28 mouse cellular contexts compared by ENCODE assay signal in genomic region chr14:57090001-57090400, GRCm38 (mm10). TPM values are rescaled to one million over a fixed set of nuclear protein-coding genes. Genes with fewer than 3 reads are reported as not detected.
DNase-seq lines count a peak whose midpoint lies in the region; ATAC-seq lines count a peak whose summit lies in the region.
"Had no signal": no experiment of that assay in that cellular context is flagged by ENCODE, and none has a peak within 500 bp of the region (broad histone marks: within the 10 kb centered on the region; RNA-seq: fewer than 3 reads in every experiment).

No protein-coding gene starts in this region.

- H3K27me3 ChIP-seq in kidney, embryonic 15.5 days, result no peaks in the 10 kb centered on the region
- no peaks in the 10 kb centered on the region for H3K27me3 ChIP-seq in intestine, embryonic 15.5 days (replicated peaks)
- 0 out of 2 replicates have a peak, but pooled peaks cover 3% of the 10 kb centered on the region for H3K27me3 ChIP-seq in liver, embryonic 12.5 days (replicated peaks)
- H3K27me3 ChIP-seq in liver, embryonic 16.5 days (ENCODE audit: control insufficient read depth, insufficient read depth, low read depth, low read length), result no peaks in the 10 kb centered on the region
- no peaks in the 10 kb centered on the region for H3K27me3 ChIP-seq in hindbrain, embryonic 10.5 days (ENCODE audit: insufficient read depth, poor library complexity, severe bottlenecking)
- H3K27me3 ChIP-seq: embryonic facial prominence, embryonic 12.5 days; forebrain, embryonic 15.5 days; heart, embryonic 12.5 days had no signal

- H3K9ac ChIP-seq in kidney, embryonic 15.5 days, result no peak overlapping the region
- H3K9ac ChIP-seq in intestine, embryonic 15.5 days, result no peak overlapping the region
- no peak overlapping the region for H3K9ac ChIP-seq in liver, embryonic 12.5 days
- no peak overlapping the region for H3K9ac ChIP-seq in liver, embryonic 16.5 days (ENCODE audit: low read depth, low read length)
- H3K9ac ChIP-seq: embryonic facial prominence, embryonic 12.5 days; forebrain, embryonic 15.5 days; heart, embryonic 12.5 days had no signal

- H3K36me3 ChIP-seq in kidney, embryonic 15.5 days, result no peaks in the 10 kb centered on the region
- H3K36me3 ChIP-seq in intestine, embryonic 15.5 days, result no peaks in the 10 kb centered on the region
- no peaks in the 10 kb centered on the region for H3K36me3 ChIP-seq in liver, embryonic 12.5 days
- no peaks in the 10 kb centered on the region for H3K36me3 ChIP-seq in liver, embryonic 16.5 days (ENCODE audit: control insufficient read depth, insufficient read depth)
- H3K36me3 ChIP-seq in hindbrain, embryonic 10.5 days, result no peaks in the 10 kb centered on the region
- H3K36me3 ChIP-seq: embryonic facial prominence, embryonic 12.5 days; forebrain, embryonic 15.5 days; heart, embryonic 12.5 days had no signal

- H3K4me3 ChIP-seq in kidney, embryonic 15.5 days (replicated peaks), result no peak overlapping the region
- H3K4me3 ChIP-seq in intestine, embryonic 15.5 days (replicated peaks), result no peak overlapping the region
- H3K4me3 ChIP-seq in liver, embryonic 12.5 days, result no peak overlapping the region
- H3K4me3 ChIP-seq in liver, embryonic 16.5 days (ENCODE audit: low read depth, low read length), result no peak overlapping the region
- H3K4me3 ChIP-seq in hindbrain, embryonic 10.5 days, result no peak overlapping the region
- H3K4me3 ChIP-seq: embryonic facial prominence, embryonic 12.5 days; forebrain, embryonic 15.5 days; heart, embryonic 12.5 days had no signal

- H3K4me1 ChIP-seq in kidney, embryonic 15.5 days, result peaks cover 6% of the 10 kb centered on the region
- H3K4me1 ChIP-seq in intestine, embryonic 15.5 days (replicated peaks), result no peaks in the 10 kb centered on the region
- H3K4me1 ChIP-seq in liver, embryonic 12.5 days, result no peaks in the 10 kb centered on the region
- no peaks in the 10 kb centered on the region; the same call in 1 of the 2 replicates for H3K4me1 ChIP-seq in liver, embryonic 16.5 days (ENCODE audit: control insufficient read depth, low read depth, low read length)
- no peaks in the 10 kb centered on the region for H3K4me1 ChIP-seq in hindbrain, embryonic 10.5 days (replicated peaks)
- H3K4me1 ChIP-seq: embryonic facial prominence, embryonic 12.5 days; forebrain, embryonic 15.5 days had no signal

- H3K9me3 ChIP-seq in kidney, embryonic 15.5 days (replicated peaks), result no peaks in the 10 kb centered on the region
- H3K9me3 ChIP-seq in intestine, embryonic 15.5 days, result no peaks in the 10 kb centered on the region
- H3K9me3 ChIP-seq in liver, embryonic 12.5 days (replicated peaks), result no peaks in the 10 kb centered on the region
- H3K9me3 ChIP-seq in liver, embryonic 16.5 days (replicated peaks; ENCODE audit: control insufficient read depth, low read length), result no peaks in the 10 kb centered on the region
- H3K9me3 ChIP-seq in hindbrain, embryonic 10.5 days, result no peaks in the 10 kb centered on the region
- H3K9me3 ChIP-seq: embryonic facial prominence, embryonic 12.5 days; forebrain, embryonic 15.5 days; heart, embryonic 12.5 days had no signal

- WGBS in kidney, embryonic 15.5 days, result 44% methylated on average over 2 of the region's 2 CpGs
- 44% methylated on average over 2 of the region's 2 CpGs for WGBS in intestine, embryonic 15.5 days
- 43% methylated on average over 2 of the region's 2 CpGs for WGBS in liver, embryonic 12.5 days (ENCODE audit: insufficient replicate concordance)
- 29% methylated on average over 2 of the region's 2 CpGs for WGBS in liver, embryonic 16.5 days (ENCODE audit: insufficient replicate concordance)
- 68% methylated on average over 2 of the region's 2 CpGs for WGBS in hindbrain, embryonic 10.5 days

- H3K4me2 ChIP-seq in kidney, embryonic 15.5 days, result no peak overlapping the region
- H3K4me2 ChIP-seq in intestine, embryonic 15.5 days (replicated peaks), result no peak overlapping the region
- no peak overlapping the region for H3K4me2 ChIP-seq in liver, embryonic 12.5 days
- H3K4me2 ChIP-seq in liver, embryonic 16.5 days (ENCODE audit: low read depth, low read length), result no peak overlapping the region; the same call in 1 of the 2 replicates
- H3K4me2 ChIP-seq: embryonic facial prominence, embryonic 12.5 days; forebrain, embryonic 15.5 days; heart, embryonic 12.5 days had no signal

- no peak overlapping the region for H3K27ac ChIP-seq in kidney, embryonic 15.5 days
- H3K27ac ChIP-seq in intestine, embryonic 15.5 days, result 0 out of 2 replicates have a peak overlapping the region, but pooled peaks have one; percentile 19
- H3K27ac ChIP-seq in liver, embryonic 12.5 days, result peak overlapping the region; percentile 72
- peak overlapping the region; percentile 88 for H3K27ac ChIP-seq in liver, embryonic 16.5 days (ENCODE audit: low read length)
- H3K27ac ChIP-seq in hindbrain, embryonic 10.5 days, result no peak overlapping the region
- H3K27ac ChIP-seq: embryonic facial prominence, embryonic 12.5 days; forebrain, embryonic 15.5 days had no signal

- no peak for ATAC-seq in kidney, embryonic 15.5 days (replicated peaks; ENCODE audit: low FRiP score)
- no peak for ATAC-seq in intestine, embryonic 15.5 days
- ATAC-seq in liver, embryonic 12.5 days, result peak; percentile 53
- peak; percentile 57 for ATAC-seq in liver, embryonic 16.5 days (ENCODE audit: low read depth)
- ATAC-seq in granulocyte monocyte progenitor cell, adult 5-6 weeks (replicated peaks; ENCODE audit: poor library complexity, severe bottlenecking), result no peak
- ATAC-seq: forebrain, embryonic 15.5 days had no signal

- DNase-seq in kidney, adult 18-20 months, result peak; percentile 20
- DNase-seq in neural tube, embryonic 10.5 days (ENCODE audit: extremely low spot score, low spot score), result no peak
- no peak for DNase-seq in hindbrain, embryonic 10.5 days (ENCODE audit: low spot score)
- DNase-seq: adrenal gland, postnatal 10 days; cerebellum, adult 11 months; cerebellum, adult 8-10 months; cerebellum, postnatal 14 days; embryo, embryonic 11 days; gastrocnemius, postnatal 10 days had no signal

RNA-seq across cellular contexts. Expression of gene Gjb2, which starts 14.5 kb away (rescaled TPM):
- polyA plus RNA-seq in kidney, embryonic 15.5 days (2015; fragmentation: Nextera tagmentation; extraction: Ambion mirVana), result 4.5 and 5.1 TPM in 2 replicates
- polyA plus RNA-seq in intestine, embryonic 15.5 days (2015; fragmentation: Nextera tagmentation; extraction: Ambion mirVana), result 5.6 and 6.5 TPM in 2 replicates
- polyA plus RNA-seq in liver, embryonic 12.5 days (2016; fragmentation: Nextera tagmentation; extraction: Ambion mirVana), result 2.0 and 3.5 TPM in 2 replicates
- polyA plus RNA-seq in liver, embryonic 16.5 days (2015; fragmentation: Nextera tagmentation; extraction: Ambion mirVana), result 18.0 and 20.0 TPM in 2 replicates
- total RNA-seq in granulocyte monocyte progenitor cell, adult 5-6 weeks (2014; fragmentation: Nextera tagmentation), result not detected in 2 replicates
- not detected in 2 replicates for total RNA-seq in granulocyte monocyte progenitor cell, adult 5-6 weeks (2017)
- polyA plus RNA-seq in hindbrain, embryonic 10.5 days (2016; fragmentation: Nextera tagmentation; extraction: Ambion mirVana), result 4.4 and 9.0 TPM in 2 replicates
- total RNA-seq: common myeloid progenitor, adult 5-6 weeks; heart, adult 8-10 months; heart, postnatal 25 days; MEL had no signal
- polyA plus RNA-seq: C2C12 had no signal

RNA-seq across cellular contexts. Expression of gene Gm4491, which starts 25.7 kb away (rescaled TPM):
- not detected in 2 replicates for polyA plus RNA-seq in kidney, embryonic 15.5 days (2015; fragmentation: Nextera tagmentation; extraction: Ambion mirVana)
- polyA plus RNA-seq in intestine, embryonic 15.5 days (2015; fragmentation: Nextera tagmentation; extraction: Ambion mirVana), result 0.09 TPM in 1 of 2 replicates, not detected in the other
- not detected in 2 replicates for polyA plus RNA-seq in liver, embryonic 12.5 days (2016; fragmentation: Nextera tagmentation; extraction: Ambion mirVana)
- polyA plus RNA-seq in liver, embryonic 16.5 days (2015; fragmentation: Nextera tagmentation; extraction: Ambion mirVana), result not detected in 2 replicates
- not detected in 2 replicates for total RNA-seq in granulocyte monocyte progenitor cell, adult 5-6 weeks (2014; fragmentation: Nextera tagmentation)
- total RNA-seq in granulocyte monocyte progenitor cell, adult 5-6 weeks (2017), result not detected in 2 replicates
- not detected in 2 replicates for polyA plus RNA-seq in hindbrain, embryonic 10.5 days (2016; fragmentation: Nextera tagmentation; extraction: Ambion mirVana)
- total RNA-seq: adrenal gland, postnatal 10 days; adrenal gland, postnatal 4 days; common myeloid progenitor, adult 5-6 weeks; gastrocnemius, postnatal 10 days; heart, adult 8-10 months; heart, postnatal 25 days; MEL had no signal
- polyA plus RNA-seq: brain, embryonic 14.5 days; C2C12; embryonic facial prominence, embryonic 12.5 days; forebrain, embryonic 11.5 days; forebrain, embryonic 15.5 days; gonadal fat pad, adult 2 months; heart, embryonic 12.5 days; heart, embryonic 16.5 days; hindbrain, embryonic 11.5 days had no signal

RNA-seq across cellular contexts. Expression of gene Gja3, which starts 32.1 kb away (rescaled TPM):
- 13.1 and 15.1 TPM in 2 replicates for polyA plus RNA-seq in kidney, embryonic 15.5 days (2015; fragmentation: Nextera tagmentation; extraction: Ambion mirVana)
- polyA plus RNA-seq in intestine, embryonic 15.5 days (2015; fragmentation: Nextera tagmentation; extraction: Ambion mirVana), result 0.06 and 0.19 TPM in 2 replicates
- polyA plus RNA-seq in liver, embryonic 12.5 days (2016; fragmentation: Nextera tagmentation; extraction: Ambion mirVana), result not detected in 2 replicates
- 0.12 and 0.53 TPM in 2 replicates for polyA plus RNA-seq in liver, embryonic 16.5 days (2015; fragmentation: Nextera tagmentation; extraction: Ambion mirVana)
- not detected in 2 replicates for total RNA-seq in granulocyte monocyte progenitor cell, adult 5-6 weeks (2014; fragmentation: Nextera tagmentation)
- not detected in 2 replicates for total RNA-seq in granulocyte monocyte progenitor cell, adult 5-6 weeks (2017)
- polyA plus RNA-seq in hindbrain, embryonic 10.5 days (2016; fragmentation: Nextera tagmentation; extraction: Ambion mirVana), result not detected in 2 replicates
- total RNA-seq: common myeloid progenitor, adult 5-6 weeks; MEL had no signal
- polyA plus RNA-seq: hindbrain, embryonic 11.5 days had no signal

RNA-seq across cellular contexts. Expression of gene Gjb6, which starts 43.4 kb away (rescaled TPM):
- 0.44 and 0.52 TPM in 2 replicates for polyA plus RNA-seq in kidney, embryonic 15.5 days (2015; fragmentation: Nextera tagmentation; extraction: Ambion mirVana)
- 0.20 and 0.70 TPM in 2 replicates for polyA plus RNA-seq in intestine, embryonic 15.5 days (2015; fragmentation: Nextera tagmentation; extraction: Ambion mirVana)
- 0.10 and 0.19 TPM in 2 replicates for polyA plus RNA-seq in liver, embryonic 12.5 days (2016; fragmentation: Nextera tagmentation; extraction: Ambion mirVana)
- polyA plus RNA-seq in liver, embryonic 16.5 days (2015; fragmentation: Nextera tagmentation; extraction: Ambion mirVana), result not detected in 2 replicates
- not detected in 2 replicates for total RNA-seq in granulocyte monocyte progenitor cell, adult 5-6 weeks (2014; fragmentation: Nextera tagmentation)
- total RNA-seq in granulocyte monocyte progenitor cell, adult 5-6 weeks (2017), result not detected in 2 replicates
- polyA plus RNA-seq in hindbrain, embryonic 10.5 days (2016; fragmentation: Nextera tagmentation; extraction: Ambion mirVana), result 0.92 and 1.5 TPM in 2 replicates
- total RNA-seq: adrenal gland, postnatal 10 days; adrenal gland, postnatal 4 days; common myeloid progenitor, adult 5-6 weeks; heart, adult 8-10 months; heart, postnatal 25 days; MEL had no signal
- polyA plus RNA-seq: C2C12; heart, embryonic 16.5 days had no signal

Comparison
In these comparisons a context has a peak if more than half of its experiments do, and no peak if none do; other contexts are left out.
1. ATAC-seq: peak in liver, embryonic 12.5 days (single experiment) and liver, embryonic 16.5 days (single experiment); none in kidney, embryonic 15.5 days (single experiment), intestine, embryonic 15.5 days (single experiment) and granulocyte monocyte progenitor cell, adult 5-6 weeks (single experiment).
2. H3K27ac ChIP-seq: peak in intestine, embryonic 15.5 days (single experiment), liver, embryonic 12.5 days (single experiment) and liver, embryonic 16.5 days (single experiment); none in kidney, embryonic 15.5 days (single experiment) and hindbrain, embryonic 10.5 days (single experiment).